Mouse (Mus musculus) liver, embryonic 16.5 days (tissue): ENCODE results near the gene Rora. TPM values are rescaled to one million over a fixed set of nuclear protein-coding genes. Genes with fewer than 3 reads are reported as not detected.
A peak's percentile ranks its signal among the peaks of the same experiment; 100 is the strongest.

Source experiments
- ATAC-seq: fragments of 200-750 bp; cut with Nextera tagmentation; 2 replicates; pipeline ENCODE4 v1.8.0; 2017; ENCODE audit warnings: low read depth, mild to moderate bottlenecking, moderate number of reproducible peaks, moderate library complexity
- H3K27ac ChIP-seq: fragments of 300-500 bp; sonication (generic); 2 replicates; pipeline ENCODE4 v1.5.1; 2014; ENCODE audit warnings: mild to moderate bottlenecking, low read length
- H3K27me3 ChIP-seq: fragments of 300-500 bp; sonication (generic); 2 replicates; pipeline ENCODE4 v1.6.1; 2014; ENCODE audit warnings: low read depth, low read length, mixed read lengths; ENCODE audit not compliant: control insufficient read depth, insufficient read depth
- H3K36me3 ChIP-seq: fragments of 300-500 bp; sonication (generic); 2 replicates; pipeline ENCODE4 v1.6.1; 2014; ENCODE audit warnings: mild to moderate bottlenecking; ENCODE audit not compliant: control insufficient read depth, insufficient read depth
- H3K4me1 ChIP-seq: fragments of 300-500 bp; sonication (generic); 2 replicates; pipeline ENCODE4 v1.6.1; 2014; ENCODE audit warnings: low read depth, low read length, mixed read lengths; ENCODE audit not compliant: control insufficient read depth
- H3K4me2 ChIP-seq: fragments of 300-500 bp; sonication (generic); 2 replicates; pipeline ENCODE4 v1.6.1; 2014; ENCODE audit warnings: low read depth, low read length, mixed read lengths
- H3K4me3 ChIP-seq: fragments of 300-500 bp; sonication (generic); 2 replicates; pipeline ENCODE4 v1.5.1; 2014; ENCODE audit warnings: low read depth, mild to moderate bottlenecking, low read length
- H3K9ac ChIP-seq: fragments of 300-500 bp; sonication (generic); 2 replicates; pipeline ENCODE4 v1.6.1; 2014; ENCODE audit warnings: low read depth, low read length
- H3K9me3 ChIP-seq: fragments of 300-500 bp; sonication (generic); replicated peaks from 2 replicates; pipeline ENCODE4 v1.6.1; 2016; ENCODE audit warnings: low read length; ENCODE audit not compliant: control insufficient read depth
- WGBS: fragments of 180-500 bp; shearing (Covaris S2); extraction: QIAGEN DNeasy Blood & Tissue Kit; methylation state at CpG from one replicate; pipeline ENCODE4 v1.1.7; 2014; ENCODE audit not compliant: insufficient replicate concordance; 5-methylcytosine and 5-hydroxymethylcytosine counted together
- polyA plus RNA-seq: library from polyadenylated mRNA; unstranded; fragments of >200 nt; fragmentation: Nextera tagmentation; extraction: Ambion mirVana; gene quantifications from 2 replicates; pipeline ENCODE4 v1.2.1, GENCODE M21; 2015

The Rora gene
- polyA plus RNA-seq, 1 experiment from 2014 or later = 10.6 TPM

DNA sequence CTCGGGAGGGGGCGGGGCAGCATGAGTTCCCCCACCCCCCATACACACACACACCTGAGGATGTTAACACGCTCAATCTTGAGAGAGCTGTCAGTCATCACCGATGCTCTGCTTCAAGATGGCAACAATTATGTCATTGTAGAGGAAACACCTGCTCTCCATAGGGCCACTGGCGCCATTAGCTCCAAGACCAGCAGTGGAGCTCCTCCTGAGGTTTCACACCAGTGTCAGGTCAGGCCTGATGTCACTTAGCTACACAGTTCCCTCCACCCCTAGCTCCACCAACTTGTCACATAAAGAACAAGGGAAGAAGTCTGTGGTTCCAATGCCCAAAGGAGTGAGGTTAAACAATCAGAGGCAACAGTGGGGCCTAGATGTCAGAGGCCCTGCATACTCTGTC is 740.6 kb downstream of the Rora start:
- WGBS = 67% methylated on average over 5 of the region's 5 CpGs
- peaks cover 2% of the 10 kb centered on the region; the same call in 1 of the 2 replicates for H3K4me1 ChIP-seq

DNA sequence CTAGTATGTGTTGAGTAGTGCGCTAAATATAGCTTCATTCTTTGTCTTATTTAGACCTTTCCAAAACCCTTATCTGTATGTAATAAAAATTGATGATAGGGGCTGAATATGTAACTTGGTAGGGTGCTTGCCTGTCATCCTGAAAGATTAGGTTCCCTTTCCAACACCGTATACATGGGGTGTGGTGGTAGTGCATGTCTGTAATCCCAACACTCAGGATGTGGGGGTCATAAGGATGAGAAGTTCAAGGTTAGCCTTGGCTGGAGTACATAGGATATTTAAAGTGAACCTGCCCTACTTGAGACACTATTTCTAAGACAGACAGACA is 743.8 kb downstream of the Rora start:
- H3K4me1 ChIP-seq = peaks cover 2% of the 10 kb centered on the region; the same call in 1 of the 2 replicates
- peak overlapping the region; percentile 84 for H3K4me3 ChIP-seq
- no peaks in the 10 kb centered on the region for H3K36me3 ChIP-seq
- peak overlapping the region; percentile 88 for H3K9ac ChIP-seq
- H3K9me3 ChIP-seq = no peaks in the 10 kb centered on the region
- no peak overlapping the region for H3K27ac ChIP-seq
- H3K4me2 ChIP-seq = peak overlapping the region; percentile 86
- WGBS = 50% methylated on average over 2 of the region's 2 CpGs
- H3K27me3 ChIP-seq = no peaks in the 10 kb centered on the region
- no peak for ATAC-seq

More for the DNA sequence above, 740.6 kb downstream of the Rora start:
- Histone ChIP-seq H3K27ac (no peak overlapping the region), H3K27me3 (no peaks in the 10 kb centered on the region), H3K36me3 (no peaks in the 10 kb centered on the region), H3K9ac (no peak overlapping the region), H3K4me3 (no peak overlapping the region), H3K4me2 (no peak overlapping the region), H3K9me3 (no peaks in the 10 kb centered on the region)
- no peak for ATAC-seq

DNA sequence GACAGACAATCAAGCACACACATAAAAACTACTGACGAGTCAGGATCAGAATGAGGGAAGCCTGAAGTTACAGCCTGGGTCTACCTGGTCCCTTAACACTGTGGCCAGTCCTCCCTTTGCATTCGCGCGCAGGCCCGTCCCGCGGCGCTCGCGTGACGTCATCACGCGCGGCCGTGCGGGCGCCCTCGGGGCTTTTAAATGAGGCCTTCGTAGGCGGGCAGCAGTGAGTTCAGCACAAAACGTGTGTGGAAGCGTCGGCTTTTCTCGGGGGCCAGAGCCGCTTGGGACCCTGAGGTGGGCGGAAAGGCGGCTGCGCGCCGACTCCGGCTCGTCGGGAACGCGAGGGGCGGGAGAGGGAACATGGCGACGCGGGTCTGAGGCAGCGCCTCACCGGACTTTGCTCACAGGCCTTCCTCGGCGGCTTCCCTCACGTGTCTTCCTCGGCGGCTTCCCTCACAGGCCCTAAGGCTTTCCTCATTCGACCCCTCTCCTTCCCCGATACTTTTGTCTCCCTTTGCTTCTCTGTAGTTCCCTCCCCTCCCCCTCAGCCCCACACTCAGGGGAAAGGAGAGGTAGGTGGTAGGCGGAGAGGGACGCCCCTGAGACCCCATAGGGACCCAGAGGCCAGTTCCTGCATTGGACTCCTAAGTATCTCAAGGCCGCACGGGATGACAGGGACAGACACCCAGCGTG is 744.3 kb downstream of the Rora start, which contains the start of gene Ice2:
TSS of gene Ice2 (plus strand) at position 147 of the 693 bp plus-strand sequence.
- no peaks in the 10 kb centered on the region for H3K9me3 ChIP-seq
- peak; percentile 90 for ATAC-seq
- H3K4me2 ChIP-seq = peak within 1 kb of the TSS; percentile 86
- WGBS = under 1% methylated on average over 53 of the region's 53 CpGs
- peak within 1 kb of the TSS; percentile 88 for H3K9ac ChIP-seq
- peaks cover 2% of the 10 kb centered on the region; the same call in 1 of the 2 replicates for H3K4me1 ChIP-seq
- peak within 1 kb of the TSS; percentile 84 for H3K4me3 ChIP-seq
- H3K27ac ChIP-seq = peak within 1 kb of the TSS; percentile 77
- no peaks in the 10 kb centered on the region for H3K27me3 ChIP-seq
- H3K36me3 ChIP-seq = no peaks in the 10 kb centered on the region

DNA sequence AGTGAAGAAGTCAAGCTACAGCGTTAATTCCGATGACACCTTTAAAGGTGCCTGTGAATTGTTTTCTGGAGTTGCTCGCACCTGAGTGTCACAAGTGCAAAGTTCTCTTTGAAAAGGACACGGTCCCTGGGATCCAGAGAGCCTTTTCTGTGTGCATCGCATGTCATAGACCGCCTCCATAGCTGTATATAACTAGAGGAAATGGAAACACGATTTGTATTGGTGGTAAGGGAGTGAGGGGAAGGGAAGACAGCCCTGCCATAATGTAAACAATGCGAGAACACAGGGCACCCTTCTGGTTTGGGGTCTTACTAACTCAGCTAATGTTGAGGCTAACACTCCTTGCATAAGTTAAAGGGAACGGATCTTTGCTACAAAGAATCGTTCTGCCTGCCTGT is 744.9 kb downstream of the Rora start:
- 0 out of 2 replicates have a peak, but pooled peaks have one; percentile 8 for ATAC-seq
- WGBS = 7% methylated on average over 10 of the region's 10 CpGs

DNA sequence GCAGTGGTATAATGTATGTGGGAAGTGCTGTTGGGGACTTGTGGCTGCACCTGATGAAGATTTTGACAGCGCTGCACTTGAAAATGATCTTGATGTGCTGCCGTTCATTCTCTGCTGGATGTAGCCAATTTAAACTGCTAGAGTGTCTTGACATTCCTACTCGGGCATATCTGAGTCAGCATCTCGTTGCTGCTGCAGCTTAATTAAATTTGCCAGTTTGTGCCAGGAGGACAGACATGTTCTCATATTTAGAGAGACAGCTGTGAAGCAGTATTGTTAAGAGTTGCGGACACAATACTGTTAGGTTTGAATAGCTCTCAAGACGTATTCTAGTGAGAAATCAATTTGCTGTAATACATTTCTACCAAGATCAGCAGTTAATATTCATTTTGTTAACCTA is 751.1 kb downstream of the Rora start:
- H3K36me3 ChIP-seq = no peaks in the 10 kb centered on the region; the same call in 1 of the 2 replicates
- no peaks in the 10 kb centered on the region for H3K9me3 ChIP-seq
- no peak overlapping the region for H3K4me3 ChIP-seq
- WGBS = 73% methylated on average over 6 of the region's 6 CpGs
- no peak overlapping the region for H3K4me2 ChIP-seq
- no peak overlapping the region for H3K9ac ChIP-seq
- H3K27ac ChIP-seq = no peak overlapping the region
- no peak for ATAC-seq
- H3K27me3 ChIP-seq = no peaks in the 10 kb centered on the region
- H3K4me1 ChIP-seq = no peaks in the 10 kb centered on the region

More for the DNA sequence above, 744.9 kb downstream of the Rora start:
- Histone ChIP-seq H3K27ac (peak overlapping the region; percentile 77), H3K4me2 (peak overlapping the region; percentile 86), H3K9me3 (no peaks in the 10 kb centered on the region), H3K4me3 (peak overlapping the region; percentile 84), H3K9ac (peak overlapping the region; percentile 88), H3K4me1 (peaks cover 2% of the 10 kb centered on the region; the same call in 1 of the 2 replicates), H3K36me3 (no peaks in the 10 kb centered on the region), H3K27me3 (no peaks in the 10 kb centered on the region)

DNA sequence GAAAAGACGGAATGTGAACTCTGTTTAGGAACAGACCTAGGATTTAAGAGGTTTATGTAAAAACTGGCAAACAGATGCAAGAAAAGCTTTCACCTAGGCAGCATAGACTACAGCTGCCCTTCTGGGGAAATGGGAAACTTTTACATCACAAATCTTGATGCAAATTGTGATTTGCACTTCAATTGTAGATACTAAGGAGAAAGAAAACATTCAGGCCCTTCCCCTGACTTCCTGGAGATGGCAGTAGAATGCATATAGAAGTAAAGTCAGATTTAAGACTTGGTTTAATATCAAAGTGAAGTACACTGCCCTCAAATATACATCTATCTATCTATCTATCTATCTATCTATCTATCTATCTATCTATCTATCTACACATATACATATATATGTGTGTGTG is 765.9 kb downstream of the Rora start:
- H3K4me1 ChIP-seq = no peaks in the 10 kb centered on the region
- H3K9ac ChIP-seq = no peak overlapping the region
- H3K4me3 ChIP-seq = no peak overlapping the region
- H3K9me3 ChIP-seq = no peaks in the 10 kb centered on the region
- no peak overlapping the region for H3K4me2 ChIP-seq
- peaks cover 5% of the 10 kb centered on the region; the same call in 1 of the 2 replicates for H3K36me3 ChIP-seq
- H3K27ac ChIP-seq = no peak overlapping the region
- H3K27me3 ChIP-seq = no peaks in the 10 kb centered on the region
- no peak for ATAC-seq
- 95% methylated on average over 1 of the region's 1 CpGs for WGBS

DNA sequence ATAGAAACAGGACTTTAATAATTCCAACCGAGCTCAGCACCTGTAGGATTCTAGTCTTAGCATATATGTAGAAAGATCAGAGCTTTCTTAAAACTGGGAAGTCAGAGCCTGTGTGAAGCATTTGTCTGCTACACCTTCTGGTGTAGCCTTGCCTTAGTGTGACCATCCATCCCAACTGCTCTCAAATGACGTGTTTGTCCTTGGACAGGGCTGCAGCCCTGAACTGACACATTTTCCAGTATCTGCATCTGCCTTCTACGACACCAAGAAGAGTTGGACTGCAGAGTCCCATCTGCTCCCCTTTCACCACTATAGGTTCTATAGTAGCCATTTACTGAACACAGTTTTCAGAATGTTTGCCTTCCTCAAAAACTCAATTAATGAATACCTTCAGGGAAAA is 776.9 kb downstream of the Rora start:
- H3K4me2 ChIP-seq = no peak overlapping the region
- H3K27me3 ChIP-seq = no peaks in the 10 kb centered on the region
- no peaks in the 10 kb centered on the region for H3K9me3 ChIP-seq
- no peaks in the 10 kb centered on the region for H3K4me1 ChIP-seq
- H3K4me3 ChIP-seq = no peak overlapping the region
- peaks cover 9% of the 10 kb centered on the region; the same call in 1 of the 2 replicates for H3K36me3 ChIP-seq
- H3K9ac ChIP-seq = no peak overlapping the region
- WGBS = 78% methylated on average over 3 of the region's 3 CpGs
- H3K27ac ChIP-seq = no peak overlapping the region
- ATAC-seq = no peak

DNA sequence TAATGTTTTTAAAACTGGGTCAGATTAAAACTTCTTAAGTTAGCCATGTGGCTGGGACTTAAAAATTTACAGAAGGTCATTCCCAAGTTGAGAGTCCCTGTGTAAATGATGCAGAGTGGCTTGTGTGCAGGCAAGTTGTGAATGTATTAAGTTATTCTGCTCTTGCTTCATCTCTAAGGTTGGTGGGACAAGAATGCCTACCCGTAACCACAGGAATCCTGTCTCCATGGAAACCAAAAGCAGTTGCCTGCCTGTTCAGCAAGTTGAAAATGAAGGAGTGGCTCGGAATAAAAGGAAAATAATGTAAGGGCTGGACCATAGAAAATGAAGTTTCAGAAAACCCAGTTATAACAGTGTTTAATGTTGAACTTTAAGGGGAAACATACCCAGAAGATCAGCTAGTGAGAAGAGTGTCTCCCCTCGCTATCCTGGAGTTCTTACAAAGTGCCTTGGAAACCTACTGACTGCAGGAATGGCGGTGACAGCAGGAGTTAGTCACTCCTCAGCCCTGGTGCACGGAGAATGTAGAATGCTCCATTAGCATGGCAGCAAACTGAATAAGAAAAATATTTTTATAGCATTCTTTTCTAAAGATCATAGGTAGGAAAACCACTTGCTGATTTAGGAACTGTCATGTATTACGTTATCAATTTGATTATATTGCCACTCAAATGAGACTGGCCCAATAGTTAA is 778.4 kb downstream of the Rora start:
- no peak overlapping the region for H3K9ac ChIP-seq
- peaks cover 9% of the 10 kb centered on the region; the same call in 1 of the 2 replicates for H3K36me3 ChIP-seq
- no peaks in the 10 kb centered on the region for H3K27me3 ChIP-seq
- ATAC-seq = no peak
- H3K4me2 ChIP-seq = no peak overlapping the region
- H3K27ac ChIP-seq = no peak overlapping the region
- 79% methylated on average over 6 of the region's 6 CpGs for WGBS
- H3K9me3 ChIP-seq = no peaks in the 10 kb centered on the region
- H3K4me3 ChIP-seq = no peak overlapping the region
- H3K4me1 ChIP-seq = no peaks in the 10 kb centered on the region; the same call in 1 of the 2 replicates

DNA sequence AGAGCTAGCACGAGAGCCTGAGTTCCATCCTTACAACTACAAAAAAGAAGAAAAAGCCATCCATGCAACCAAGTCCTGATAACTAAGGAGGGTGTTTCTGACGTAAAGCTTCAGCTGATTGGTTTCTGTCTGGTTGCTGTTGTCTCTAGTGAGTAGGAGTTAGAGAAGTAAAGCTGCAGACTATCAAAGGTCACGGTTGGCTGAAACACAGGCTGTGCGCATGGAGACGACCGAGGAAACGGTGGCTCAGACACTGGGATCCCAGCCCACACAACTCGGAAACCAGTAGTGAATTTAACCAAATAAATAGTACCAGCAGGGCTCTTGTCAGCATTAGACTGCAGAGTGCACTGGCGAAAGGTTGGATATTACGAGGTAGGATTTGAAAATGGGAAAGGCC is 781.6 kb downstream of the Rora start:
- Histone ChIP-seq H3K36me3 (peaks cover 6% of the 10 kb centered on the region; the same call in 1 of the 2 replicates), H3K27me3 (no peaks in the 10 kb centered on the region), H3K27ac (peak overlapping the region; percentile 69; the same call in 1 of the 2 replicates), H3K9ac (no peak overlapping the region), H3K4me3 (no peak overlapping the region), H3K9me3 (no peaks in the 10 kb centered on the region), H3K4me2 (no peak overlapping the region), H3K4me1 (peaks cover 3% of the 10 kb centered on the region)
- 66% methylated on average over 10 of the region's 10 CpGs for WGBS
- peak; percentile 55; the same call in 1 of the 2 replicates for ATAC-seq
